ENCODE assay signal across 7 mouse cellular contexts in the genomic region with DNA sequence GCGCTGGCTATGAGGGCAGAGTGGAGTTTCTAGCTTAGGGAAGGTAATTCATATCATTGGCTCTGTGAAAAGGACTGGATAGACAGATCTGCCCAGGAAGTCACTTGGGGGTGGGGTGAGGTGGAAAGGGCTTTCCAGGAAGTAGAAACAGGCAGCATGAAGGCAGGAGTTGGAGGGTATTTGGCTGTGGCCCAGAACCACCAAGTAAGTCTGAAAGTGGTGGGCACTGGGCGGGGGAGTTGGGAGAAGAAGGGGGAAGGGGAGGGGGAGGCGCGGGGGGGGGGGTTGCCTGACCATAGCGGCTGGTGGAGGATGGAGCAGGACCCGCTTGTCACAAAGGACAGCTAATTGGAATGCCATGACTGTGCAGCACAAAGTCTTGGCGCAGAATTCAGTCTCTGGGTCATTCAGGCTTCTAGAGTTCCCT. TPM values are rescaled to one million over a fixed set of nuclear protein-coding genes. Genes with fewer than 3 reads are reported as not detected.
A peak's percentile ranks its signal among the peaks of the same experiment; 100 is the strongest.
DNase-seq lines count a peak whose midpoint lies in the region; ATAC-seq and TF ChIP-seq lines count a peak whose summit lies in the region.

No protein-coding gene starts in this region.

- H3K27ac ChIP-seq in forebrain, embryonic 10.5 days: peak overlapping the region; percentile 84
- peak overlapping the region; percentile 89 for H3K27ac ChIP-seq in kidney, embryonic 15.5 days
- H3K27ac ChIP-seq in stomach, postnatal 0 days (replicated peaks): peak overlapping the region; percentile 90

- H3K79me2 ChIP-seq in C2C12 (ENCODE audit: control insufficient read depth, insufficient read depth): peaks cover 24% of the 10 kb centered on the region

- TF ChIP-seq CTCF in C2C12 (IDR thresholded peaks at IDR 0.05; ENCODE audit: control insufficient read depth, insufficient read depth, insufficient read length): no peak
- no peak for TF ChIP-seq CTCF in stomach, postnatal 0 days (IDR thresholded peaks at IDR 0.05; ENCODE audit: low read depth)

- peaks cover 2% of the 10 kb centered on the region for H3K79me3 ChIP-seq in C2C12 (ENCODE audit: low read depth)

- DNase-seq in forebrain, embryonic 10.5 days (ENCODE audit: extremely low spot score, low spot score): peak; percentile 32
- peak; percentile 2 for DNase-seq in lung, postnatal 14 days
- DNase-seq in stomach, postnatal 0 days (ENCODE audit: low spot score): peak; percentile 60
- DNase-seq in cerebellum, adult 8-10 months: no peak

- H3K36me3 ChIP-seq in C2C12 (ENCODE audit: control insufficient read depth, insufficient read depth): peaks cover 15% of the 10 kb centered on the region
- peaks cover 12% of the 10 kb centered on the region; the same call in 1 of the 2 replicates for H3K36me3 ChIP-seq in forebrain, embryonic 10.5 days (replicated peaks)
- peaks cover 12% of the 10 kb centered on the region; the same call in 1 of the 2 replicates for H3K36me3 ChIP-seq in kidney, embryonic 15.5 days
- H3K36me3 ChIP-seq in stomach, postnatal 0 days (ENCODE audit: control insufficient read depth, insufficient read depth, low read length): peaks cover 7% of the 10 kb centered on the region; the same call in 1 of the 2 replicates

- no peak for TF ChIP-seq EP300 in stomach, postnatal 0 days (optimal IDR thresholded peaks at IDR 0.05)

- no peaks in the 10 kb centered on the region for H3K9me3 ChIP-seq in forebrain, embryonic 10.5 days
- no peaks in the 10 kb centered on the region for H3K9me3 ChIP-seq in kidney, embryonic 15.5 days (replicated peaks)
- no peaks in the 10 kb centered on the region for H3K9me3 ChIP-seq in stomach, postnatal 0 days (ENCODE audit: control insufficient read depth, low read length)

- peak; percentile 68 for ATAC-seq in CD4-positive, CD25-positive, alpha-beta regulatory T cell, adult 4 months
- ATAC-seq in kidney, embryonic 15.5 days (replicated peaks; ENCODE audit: low FRiP score): peak; percentile 74
- peak; percentile 47 for ATAC-seq in stomach, postnatal 0 days (ENCODE audit: low FRiP score, low TSS enrichment)

- peak overlapping the region; percentile 74 for H3K4me2 ChIP-seq in kidney, embryonic 15.5 days
- H3K4me2 ChIP-seq in stomach, postnatal 0 days (replicated peaks; ENCODE audit: low read depth): peak overlapping the region; percentile 69

- peaks cover 20% of the 10 kb centered on the region for H3K4me1 ChIP-seq in forebrain, embryonic 10.5 days
- H3K4me1 ChIP-seq in kidney, embryonic 15.5 days: peaks cover 15% of the 10 kb centered on the region
- 0 out of 2 replicates have a peak, but pooled peaks cover 2% of the 10 kb centered on the region for H3K4me1 ChIP-seq in stomach, postnatal 0 days (replicated peaks; ENCODE audit: control insufficient read depth, insufficient read depth)

- H3K27me3 ChIP-seq in C2C12 (ENCODE audit: control insufficient read depth, insufficient read depth, insufficient read length): no peaks in the 10 kb centered on the region
- no peaks in the 10 kb centered on the region for H3K27me3 ChIP-seq in forebrain, embryonic 10.5 days (ENCODE audit: poor library complexity, severe bottlenecking)
- H3K27me3 ChIP-seq in kidney, embryonic 15.5 days: no peaks in the 10 kb centered on the region
- no peaks in the 10 kb centered on the region for H3K27me3 ChIP-seq in stomach, postnatal 0 days (ENCODE audit: control insufficient read depth, insufficient read depth, low read length)

- WGBS in forebrain, embryonic 10.5 days: 15% methylated on average over 4 of the region's 7 CpGs
- WGBS in kidney, embryonic 15.5 days: 11% methylated on average over 6 of the region's 7 CpGs
- WGBS in stomach, postnatal 0 days: 13% methylated on average over 4 of the region's 7 CpGs

- peak overlapping the region; percentile 72 for H3K4me3 ChIP-seq in C2C12 (ENCODE audit: insufficient read depth, poor library complexity, severe bottlenecking)
- peak overlapping the region; percentile 65 for H3K4me3 ChIP-seq in forebrain, embryonic 10.5 days
- H3K4me3 ChIP-seq in kidney, embryonic 15.5 days (replicated peaks): peak overlapping the region; percentile 72
- H3K4me3 ChIP-seq in stomach, postnatal 0 days (ENCODE audit: low read depth, low read length): peak overlapping the region; percentile 69

- H3ac ChIP-seq in C2C12 (ENCODE audit: control insufficient read depth, insufficient read length, low read depth): peak overlapping the region; percentile 61

- peak overlapping the region; percentile 65 for H3K9ac ChIP-seq in kidney, embryonic 15.5 days
- H3K9ac ChIP-seq in stomach, postnatal 0 days (ENCODE audit: low read length): peak overlapping the region; percentile 85

TF ChIP-seq in C2C12, 6 proteins besides CTCF, POLR2A, EP300 and RAD21:
- TF ChIP-seq USF1 (IDR thresholded peaks at IDR 0.05; ENCODE audit: low read depth) (no peak), MYOD1 (IDR thresholded peaks at IDR 0.05; ENCODE audit: control insufficient read depth, insufficient read length, low read depth) (no peak), MAX (IDR thresholded peaks at IDR 0.05) (no peak), MYOG (IDR thresholded peaks at IDR 0.05; ENCODE audit: control insufficient read depth, extremely low read depth, insufficient read length) (no peak), CEBPB (IDR thresholded peaks at IDR 0.05; ENCODE audit: low read depth) (no peak), FOSL1 (IDR thresholded peaks at IDR 0.05; ENCODE audit: insufficient read depth, low read length, poor library complexity, severe bottlenecking) (no peak)

RNA-seq across cellular contexts. Expression of a gene that starts 0.5 kb away (rescaled TPM):
- 2.4 TPM for polyA plus RNA-seq in C2C12 (2012; fragmentation: generic; extraction: Trizol)
- 10 to 100 TPM; 28.9 to 51.1 TPM for polyA plus RNA-seq in CD4-positive, CD25-positive, alpha-beta regulatory T cell, adult 4 months (2017; shearing (Covaris generic))
- 7.4 and 8.6 TPM in 2 replicates for polyA plus RNA-seq in forebrain, embryonic 10.5 days (2016; fragmentation: Nextera tagmentation; extraction: Ambion mirVana)
- polyA plus RNA-seq in kidney, embryonic 15.5 days (2015; fragmentation: Nextera tagmentation; extraction: Ambion mirVana): 11.6 and 12.3 TPM in 2 replicates
- 7.6 and 12.4 TPM in 2 replicates for polyA plus RNA-seq in stomach, postnatal 0 days (2015; fragmentation: Nextera tagmentation; extraction: Ambion mirVana)

RNA-seq across cellular contexts. Expression of a gene that starts 24.9 kb away (rescaled TPM):
- polyA plus RNA-seq in C2C12 (2012; fragmentation: generic; extraction: Trizol): 0.04 TPM
- polyA plus RNA-seq in CD4-positive, CD25-positive, alpha-beta regulatory T cell, adult 4 months (2017; shearing (Covaris generic)): under 1 TPM; 0.32 to 0.49 TPM
- 0.20 TPM in 1 of 2 replicates, not detected in the other for polyA plus RNA-seq in forebrain, embryonic 10.5 days (2016; fragmentation: Nextera tagmentation; extraction: Ambion mirVana)
- polyA plus RNA-seq in kidney, embryonic 15.5 days (2015; fragmentation: Nextera tagmentation; extraction: Ambion mirVana): 0.10 TPM in 1 of 2 replicates, not detected in the other
- 0.07 and 0.12 TPM in 2 replicates for polyA plus RNA-seq in stomach, postnatal 0 days (2015; fragmentation: Nextera tagmentation; extraction: Ambion mirVana)

RNA-seq across cellular contexts. Expression of a gene that starts 34.4 kb away (rescaled TPM):
- 25.6 TPM for polyA plus RNA-seq in C2C12 (2012; fragmentation: generic; extraction: Trizol)
- polyA plus RNA-seq in CD4-positive, CD25-positive, alpha-beta regulatory T cell, adult 4 months (2017; shearing (Covaris generic)): 10 to 100 TPM; 70.3 to 70.8 TPM
- 106 and 109 TPM in 2 replicates for polyA plus RNA-seq in forebrain, embryonic 10.5 days (2016; fragmentation: Nextera tagmentation; extraction: Ambion mirVana)
- polyA plus RNA-seq in kidney, embryonic 15.5 days (2015; fragmentation: Nextera tagmentation; extraction: Ambion mirVana): 98.7 and 111 TPM in 2 replicates
- 131 and 136 TPM in 2 replicates for polyA plus RNA-seq in stomach, postnatal 0 days (2015; fragmentation: Nextera tagmentation; extraction: Ambion mirVana)

RNA-seq across cellular contexts. Expression of a gene that starts 46.5 kb away (rescaled TPM):
- polyA plus RNA-seq in C2C12 (2012; fragmentation: generic; extraction: Trizol): 14.5 TPM
- 100 to 1,000 TPM in 1 of 2 experiments, 10 to 100 TPM in 1; 92.7 to 113 TPM for polyA plus RNA-seq in CD4-positive, CD25-positive, alpha-beta regulatory T cell, adult 4 months (2017; shearing (Covaris generic))
- 30.4 and 31.8 TPM in 2 replicates for polyA plus RNA-seq in forebrain, embryonic 10.5 days (2016; fragmentation: Nextera tagmentation; extraction: Ambion mirVana)
- 41.6 and 46.6 TPM in 2 replicates for polyA plus RNA-seq in kidney, embryonic 15.5 days (2015; fragmentation: Nextera tagmentation; extraction: Ambion mirVana)
- polyA plus RNA-seq in stomach, postnatal 0 days (2015; fragmentation: Nextera tagmentation; extraction: Ambion mirVana): 33.8 and 35.3 TPM in 2 replicates

RNA-seq across cellular contexts. Expression of a gene that starts 46.7 kb away (rescaled TPM):
- 11.7 TPM for polyA plus RNA-seq in C2C12 (2012; fragmentation: generic; extraction: Trizol)
- polyA plus RNA-seq in CD4-positive, CD25-positive, alpha-beta regulatory T cell, adult 4 months (2017; shearing (Covaris generic)): 10 to 100 TPM; 11.1 to 21.3 TPM
- polyA plus RNA-seq in forebrain, embryonic 10.5 days (2016; fragmentation: Nextera tagmentation; extraction: Ambion mirVana): 13.6 and 14.0 TPM in 2 replicates
- 11.2 and 12.6 TPM in 2 replicates for polyA plus RNA-seq in kidney, embryonic 15.5 days (2015; fragmentation: Nextera tagmentation; extraction: Ambion mirVana)
- polyA plus RNA-seq in stomach, postnatal 0 days (2015; fragmentation: Nextera tagmentation; extraction: Ambion mirVana): 3.7 and 4.4 TPM in 2 replicates
